Mouse (Mus musculus) small intestine, adult 2 months (tissue): Measurements from ENCODE around the gene Ankdd1b.

Experiments used
- CTCF ChIP-seq: fragments of 200-500 bp; IDR thresholded peaks from 2 replicates; pipeline ENCODE4 v1.5.1; 2012; ENCODE audit warnings: low read depth, mild to moderate bottlenecking, control low read depth, inconsistent platforms, low read length, moderate library complexity, mixed read lengths; ENCODE audit not compliant: insufficient replicate concordance, insufficient read length; ENCODE audit errors: extremely low read depth
- POLR2A ChIP-seq: fragments of 200-500 bp; IDR thresholded peaks from 2 replicates; pipeline ENCODE4 v1.6.1; 2012; ENCODE audit warnings: low read depth, mild to moderate bottlenecking, control low read depth, inconsistent platforms, low read length, moderate library complexity

GRCm38 (mm10) chr13:96417261-96417813, 53.7 kb downstream of the Ankdd1b start:
- TF ChIP-seq POLR2A (no peak), CTCF (no peak)
